Mouse (Mus musculus): Measurements from ENCODE around the gene Zfp28. TPM values are rescaled to one million over a fixed set of nuclear protein-coding genes. Genes with fewer than 3 reads are reported as not detected.
"Not testable (repeated sequence)": the region's sequence is repeated elsewhere in the genome, so short reads cannot be mapped to it uniquely, and the experiment has no call there.

The Zfp28 gene
- total RNA-seq (2017) = 7.3 and 7.4 TPM in 2 replicates

DNA sequence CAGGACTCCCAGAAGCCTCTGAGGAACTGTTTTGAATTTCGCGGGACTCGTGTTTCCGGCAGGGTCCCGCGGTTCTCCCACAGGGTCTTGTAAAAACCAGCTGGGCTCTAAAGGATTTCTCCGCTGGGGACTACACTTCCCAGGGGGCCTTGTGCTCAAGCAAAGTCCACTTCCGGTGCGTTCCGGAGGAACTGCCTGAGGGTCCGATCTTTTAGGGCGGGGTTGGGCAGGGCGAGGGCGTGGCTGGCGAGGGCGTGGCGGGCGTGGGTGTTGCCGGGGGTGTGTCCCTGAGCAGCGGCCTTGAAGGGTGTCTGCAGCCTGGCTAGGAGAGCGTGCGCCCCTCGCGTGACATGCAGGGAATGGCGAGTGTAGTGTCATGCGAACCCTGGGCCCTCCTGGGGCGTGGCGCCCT, at the start of gene Zfp28:
Gene Zfp28 (plus strand): TSS at position 252 of the 412 bp plus-strand sequence.
- peak; percentile 96 to 99 for ATAC-seq (replicated peaks in 1 of 2; ENCODE audit: insufficient read depth in 1 of 2, low FRiP score in 2 of 2, low TSS enrichment in 1 of 2, low read depth in 1 of 2, poor library complexity in 2 of 2, severe bottlenecking in 2 of 2)

DNA sequence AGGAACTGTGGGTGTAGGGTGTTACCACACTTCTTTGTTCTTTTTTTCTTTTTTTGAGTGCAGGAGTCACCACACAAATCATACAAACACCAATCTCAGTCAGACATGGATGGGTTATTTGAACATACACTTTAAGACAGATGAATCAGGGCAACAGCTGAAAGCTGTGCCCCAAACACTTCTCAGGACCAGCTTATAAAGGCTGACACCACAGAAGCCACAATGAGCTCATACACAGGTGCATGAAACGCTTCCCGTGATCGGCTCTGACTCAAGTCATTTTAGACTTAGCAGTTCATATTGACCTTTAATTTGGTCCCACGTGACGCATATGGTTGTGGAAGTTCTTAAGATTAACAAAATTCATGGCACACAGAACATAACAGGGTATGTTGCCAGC, 43.2 kb upstream of the Zfp28 start:
- ATAC-seq (replicated peaks in 1 of 2; ENCODE audit: insufficient read depth in 1 of 2, low FRiP score in 2 of 2, low TSS enrichment in 1 of 2, low read depth in 1 of 2, poor library complexity in 2 of 2, severe bottlenecking in 2 of 2) = no peak

DNA sequence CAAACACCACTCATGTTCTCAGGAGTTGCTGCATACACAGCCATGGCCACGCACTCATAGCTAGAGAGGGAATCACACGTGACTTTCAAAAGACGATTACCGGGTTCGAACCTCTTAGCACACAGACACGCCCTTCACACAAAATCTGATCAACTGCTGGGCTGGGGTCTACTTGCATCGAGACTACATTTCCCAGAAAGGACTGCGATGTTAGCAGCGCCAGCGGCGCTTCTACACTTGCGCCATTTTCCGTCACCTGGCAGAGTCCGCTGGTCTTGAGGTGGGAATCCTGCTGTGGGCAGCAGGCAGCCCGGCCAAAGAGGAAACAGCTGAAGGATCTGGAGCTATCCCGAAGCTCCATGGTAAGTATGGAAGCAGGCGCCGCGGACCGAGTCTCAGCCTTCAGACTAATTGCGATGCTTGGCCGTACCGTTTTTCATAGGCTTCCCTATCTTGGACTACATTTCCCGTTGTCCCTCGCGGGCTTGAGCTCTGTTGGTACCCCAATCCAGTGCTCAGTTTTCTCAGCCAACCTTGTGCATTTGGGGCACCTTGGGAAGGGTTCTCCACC, 39.5 kb upstream of the Zfp28 start, which contains the start of gene Gm3854:
Gene Gm3854 (plus strand): TSS at position 259 of the 571 bp plus-strand sequence.
- ATAC-seq (replicated peaks in 1 of 2; ENCODE audit: insufficient read depth in 1 of 2, low FRiP score in 2 of 2, low TSS enrichment in 1 of 2, low read depth in 1 of 2, poor library complexity in 2 of 2, severe bottlenecking in 2 of 2) = peak; percentile 91 to 93

DNA sequence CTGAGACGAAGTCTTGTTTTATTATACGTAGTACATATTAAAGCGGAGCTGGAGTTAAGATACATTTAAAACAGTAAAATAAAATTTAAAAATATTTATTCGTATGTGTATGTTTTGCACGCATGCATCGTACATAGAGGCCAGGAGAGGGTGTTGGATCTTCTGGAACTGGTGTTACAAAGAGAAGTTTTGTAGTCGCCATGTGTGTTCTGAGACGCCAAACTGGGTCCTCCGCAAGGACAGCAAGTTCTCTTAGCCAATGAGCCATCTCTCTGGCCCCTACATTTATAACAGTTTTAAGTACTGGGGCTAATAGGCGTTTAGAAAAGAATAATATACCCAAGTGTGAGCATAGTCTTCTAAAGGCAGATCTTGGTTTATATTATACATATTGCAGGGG, 39.0 kb upstream of the Zfp28 start:
- ATAC-seq (replicated peaks in 1 of 2; ENCODE audit: insufficient read depth in 1 of 2, low FRiP score in 2 of 2, low TSS enrichment in 1 of 2, low read depth in 1 of 2, poor library complexity in 2 of 2, severe bottlenecking in 2 of 2) = no peak

DNA sequence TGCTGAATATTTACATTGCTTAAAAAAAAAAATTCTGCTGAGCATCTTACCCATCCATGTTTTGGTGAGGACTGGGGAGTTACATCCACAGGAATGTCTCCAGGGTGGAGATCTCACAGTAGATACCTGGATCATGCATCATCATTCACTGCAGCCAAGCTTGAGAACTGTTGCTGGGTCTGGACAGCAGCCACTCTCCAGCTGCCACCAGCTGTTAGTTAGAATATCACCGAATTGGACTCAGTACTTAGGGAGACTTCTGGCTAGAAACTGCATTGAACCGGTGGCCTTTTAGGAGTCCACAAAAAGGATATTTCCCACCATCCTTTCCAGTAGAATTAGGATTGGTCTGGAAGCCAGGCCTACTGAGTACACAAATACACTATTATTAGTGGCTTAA, 25.0 kb upstream of the Zfp28 start:
- no peak for ATAC-seq (replicated peaks in 1 of 2; ENCODE audit: insufficient read depth in 1 of 2, low FRiP score in 2 of 2, low TSS enrichment in 1 of 2, low read depth in 1 of 2, poor library complexity in 2 of 2, severe bottlenecking in 2 of 2)

DNA sequence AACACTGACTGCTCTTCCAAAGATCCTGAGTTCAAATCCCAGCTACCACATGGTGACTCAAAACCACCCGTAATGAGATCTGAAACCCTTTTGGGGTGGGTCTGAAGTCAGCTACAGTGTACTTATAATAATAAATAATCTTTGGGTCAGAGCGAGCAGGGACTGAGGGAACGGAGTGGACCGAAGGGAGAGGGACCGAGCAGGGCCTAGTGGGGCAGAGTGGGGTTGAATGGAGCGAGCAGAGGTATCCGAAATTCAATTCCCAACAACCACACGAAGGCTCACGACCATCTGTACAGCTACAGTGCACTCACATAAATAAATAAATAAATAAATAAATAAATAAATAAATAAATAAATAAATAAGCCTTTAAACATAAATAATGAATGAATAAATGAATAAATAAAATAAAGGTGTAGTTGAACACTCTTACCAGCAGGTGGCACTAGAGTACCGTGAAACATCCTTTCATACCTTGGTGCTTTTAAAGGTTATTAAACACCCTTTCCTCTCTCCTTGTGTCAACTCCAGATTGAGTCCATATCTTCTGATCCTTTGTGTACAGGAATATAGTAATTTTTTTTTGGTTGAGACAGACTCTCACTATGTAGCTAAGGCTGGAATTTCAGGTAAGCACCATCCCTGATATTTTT, 24.0 kb upstream of the Zfp28 start:
- no peak for ATAC-seq (replicated peaks in 1 of 2; ENCODE audit: insufficient read depth in 1 of 2, low FRiP score in 2 of 2, low TSS enrichment in 1 of 2, low read depth in 1 of 2, poor library complexity in 2 of 2, severe bottlenecking in 2 of 2)

DNA sequence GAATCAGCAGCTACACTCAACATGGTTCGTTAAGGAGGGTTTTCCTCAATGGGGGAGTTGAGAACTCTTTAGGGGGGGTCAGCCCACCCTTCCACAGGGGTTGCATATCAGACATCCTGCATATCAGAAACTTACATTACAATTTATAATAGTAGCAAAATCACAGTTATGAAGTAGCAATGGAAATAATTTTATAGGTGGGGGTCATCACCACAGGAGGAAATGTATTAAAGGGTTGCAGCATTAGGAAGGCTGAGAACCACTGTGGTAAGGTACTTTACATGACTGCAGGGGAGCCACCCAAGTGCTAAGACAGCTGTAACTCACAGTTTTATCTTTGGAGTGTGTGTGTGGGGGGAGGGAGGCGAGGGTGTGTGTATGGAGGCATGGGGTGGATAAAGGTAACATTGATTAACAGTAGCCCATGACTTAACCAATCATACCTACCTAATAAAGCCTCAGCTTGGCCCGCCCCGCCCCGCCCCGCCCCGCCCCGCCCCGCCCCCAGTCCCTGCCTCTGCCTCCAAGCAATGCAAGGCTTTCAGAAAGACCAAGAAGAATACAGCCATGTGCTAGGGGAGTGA, 22.5 kb upstream of the Zfp28 start:
- ATAC-seq (replicated peaks in 1 of 2; ENCODE audit: insufficient read depth in 1 of 2, low FRiP score in 2 of 2, low TSS enrichment in 1 of 2, low read depth in 1 of 2, poor library complexity in 2 of 2, severe bottlenecking in 2 of 2) = no peak

DNA sequence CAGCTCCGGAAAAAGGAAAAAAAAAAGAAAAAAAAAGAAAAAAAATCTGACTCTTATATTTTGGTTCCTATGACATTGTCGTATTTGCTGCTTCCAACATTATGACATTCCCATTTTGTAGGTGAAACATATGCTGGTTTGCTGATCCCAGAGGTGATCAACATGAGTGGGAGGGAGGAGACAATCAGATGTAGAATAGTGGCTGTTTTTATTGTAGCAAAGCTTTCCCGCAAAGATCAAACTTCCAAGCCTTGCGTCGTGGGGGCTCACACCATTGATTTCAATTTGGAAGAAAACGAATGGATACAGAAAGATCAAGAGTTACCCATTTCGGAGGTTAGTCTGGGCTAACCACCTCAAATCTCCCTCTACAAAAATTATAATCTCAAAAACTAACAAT, 21.3 kb upstream of the Zfp28 start:
- no peak for ATAC-seq (replicated peaks in 1 of 2; ENCODE audit: insufficient read depth in 1 of 2, low FRiP score in 2 of 2, low TSS enrichment in 1 of 2, low read depth in 1 of 2, poor library complexity in 2 of 2, severe bottlenecking in 2 of 2)

DNA sequence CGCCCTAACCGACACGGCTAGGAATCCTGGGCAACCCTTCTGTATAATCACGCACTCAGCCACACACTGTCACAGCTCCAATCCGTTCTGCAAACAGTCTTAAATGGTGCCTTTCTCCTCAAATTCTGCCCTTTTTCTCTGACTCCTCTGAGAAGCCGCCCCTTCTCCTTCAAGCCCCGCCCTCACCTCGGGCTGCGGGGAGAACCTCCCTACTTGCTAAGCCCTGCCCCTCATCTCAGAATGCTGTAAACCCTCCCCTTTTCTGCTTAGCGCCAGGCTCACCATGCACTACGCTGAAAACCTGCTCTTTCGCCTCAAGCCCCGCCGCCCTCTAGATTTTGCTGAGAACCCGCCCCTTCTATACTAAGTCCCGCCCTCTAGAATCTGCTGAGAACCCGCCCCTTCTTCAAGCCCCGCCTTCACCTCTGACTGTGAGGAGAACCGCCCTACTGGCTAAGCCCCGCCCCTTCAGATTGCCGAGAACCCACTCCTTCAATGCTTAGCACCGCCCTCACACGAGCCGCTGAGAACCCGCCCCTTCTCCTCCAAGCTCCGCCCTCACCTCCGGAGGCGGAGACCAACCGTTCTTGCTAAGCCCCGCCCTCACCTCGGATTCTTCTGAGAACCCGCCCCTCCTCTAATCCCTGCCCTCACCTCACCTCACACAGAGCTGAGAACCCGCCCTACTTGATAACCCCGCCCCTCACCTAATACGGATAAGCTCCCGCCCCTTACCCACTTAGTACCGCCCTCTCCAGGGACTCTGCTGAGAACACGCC, 20.6 kb upstream of the Zfp28 start:
- ATAC-seq (replicated peaks in 1 of 2; ENCODE audit: insufficient read depth in 1 of 2, low FRiP score in 2 of 2, low TSS enrichment in 1 of 2, low read depth in 1 of 2, poor library complexity in 2 of 2, severe bottlenecking in 2 of 2) = peak; percentile 84 to 87

DNA sequence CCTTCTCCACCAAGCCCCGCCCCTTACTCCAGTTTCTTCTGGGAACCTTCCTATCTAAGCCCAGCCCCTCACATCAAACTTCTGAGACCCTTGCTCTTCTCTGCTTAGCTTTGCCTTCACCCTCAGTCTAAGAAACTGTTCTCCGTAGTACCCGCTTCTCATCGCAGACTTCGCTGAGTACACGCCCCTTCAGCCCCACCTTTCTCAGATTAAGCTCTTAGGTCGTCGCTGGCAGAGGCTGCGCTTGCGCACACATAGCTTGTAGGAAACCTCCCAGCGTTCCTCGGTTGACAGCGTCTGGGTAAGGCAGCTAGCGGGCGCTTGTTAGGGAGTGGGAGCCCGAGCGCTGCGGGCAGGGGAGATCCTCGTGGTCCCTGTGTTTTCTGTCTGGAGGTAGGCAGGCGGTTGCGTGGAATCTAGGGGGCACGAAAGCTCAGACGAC, 20.0 kb upstream of the Zfp28 start, which contains the start of gene Zfp78:
Gene Zfp78 (plus strand): TSS at position 234 of the 442 bp plus-strand sequence.
- peak; percentile 77 to 82 for ATAC-seq (replicated peaks in 1 of 2; ENCODE audit: insufficient read depth in 1 of 2, low FRiP score in 2 of 2, low TSS enrichment in 1 of 2, low read depth in 1 of 2, poor library complexity in 2 of 2, severe bottlenecking in 2 of 2)

DNA sequence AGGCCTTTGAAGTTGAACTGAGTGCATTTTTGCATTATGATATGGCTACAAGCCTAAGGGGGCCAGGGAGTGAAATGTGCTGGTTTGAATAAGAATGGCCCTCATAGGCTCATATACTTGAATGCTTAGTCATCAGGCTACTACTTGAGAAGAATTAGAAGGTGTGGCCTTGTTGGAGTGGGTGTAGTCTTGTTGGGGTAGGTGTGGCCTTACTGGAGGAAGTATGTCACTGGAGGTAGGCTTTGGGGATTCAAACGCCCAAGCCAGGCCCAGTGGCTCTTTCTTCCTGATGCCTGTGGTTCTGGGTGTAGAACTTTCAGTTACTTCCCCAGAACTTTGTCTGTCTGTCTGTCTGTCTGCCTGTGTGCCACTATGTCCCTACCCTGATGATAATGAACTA, 18.3 kb upstream of the Zfp28 start:
- no peak for ATAC-seq (replicated peaks in 1 of 2; ENCODE audit: insufficient read depth in 1 of 2, low FRiP score in 2 of 2, low TSS enrichment in 1 of 2, low read depth in 1 of 2, poor library complexity in 2 of 2, severe bottlenecking in 2 of 2)

DNA sequence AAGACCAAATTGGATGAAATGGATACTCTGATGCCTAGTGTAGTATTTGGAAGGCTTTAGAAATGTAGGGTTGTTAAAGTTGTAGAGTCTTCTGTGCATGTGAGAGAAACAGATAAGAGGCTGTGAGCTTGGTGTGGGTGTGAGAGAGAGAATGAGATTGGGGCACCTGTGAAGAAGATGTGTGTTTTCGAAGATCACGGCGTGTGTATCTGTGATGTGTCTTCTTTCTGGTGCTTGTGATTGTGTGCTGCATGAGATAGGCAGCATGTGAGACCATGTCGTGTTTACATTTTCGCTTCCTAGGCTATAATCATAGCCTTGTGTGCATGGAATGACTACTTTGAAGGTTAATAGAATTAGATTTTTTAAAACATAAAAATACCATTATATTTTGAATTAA, 15.9 kb upstream of the Zfp28 start:
- no peak for ATAC-seq (replicated peaks in 1 of 2; ENCODE audit: insufficient read depth in 1 of 2, low FRiP score in 2 of 2, low TSS enrichment in 1 of 2, low read depth in 1 of 2, poor library complexity in 2 of 2, severe bottlenecking in 2 of 2)

DNA sequence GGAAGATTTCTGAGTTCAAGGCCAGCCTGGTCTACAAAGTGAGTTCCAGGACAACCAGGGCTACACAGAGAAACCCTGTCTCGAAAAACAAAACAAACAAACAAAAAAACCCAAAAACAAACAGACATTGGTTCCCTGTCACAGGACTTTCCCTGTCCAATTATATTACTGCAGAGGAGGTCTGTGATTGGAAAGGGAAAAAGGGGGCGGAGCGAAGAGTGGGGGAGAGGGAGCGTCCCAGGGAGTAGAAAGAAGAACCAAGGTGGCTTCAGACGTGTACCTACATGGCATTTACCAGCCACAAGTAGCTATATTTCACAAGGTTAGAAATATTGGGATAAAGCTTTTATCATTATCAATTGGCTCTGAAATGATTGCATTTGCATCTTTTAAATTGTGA, 14.9 kb upstream of the Zfp28 start:
- ATAC-seq (replicated peaks in 1 of 2; ENCODE audit: insufficient read depth in 1 of 2, low FRiP score in 2 of 2, low TSS enrichment in 1 of 2, low read depth in 1 of 2, poor library complexity in 2 of 2, severe bottlenecking in 2 of 2) = not testable (repeated sequence)

DNA sequence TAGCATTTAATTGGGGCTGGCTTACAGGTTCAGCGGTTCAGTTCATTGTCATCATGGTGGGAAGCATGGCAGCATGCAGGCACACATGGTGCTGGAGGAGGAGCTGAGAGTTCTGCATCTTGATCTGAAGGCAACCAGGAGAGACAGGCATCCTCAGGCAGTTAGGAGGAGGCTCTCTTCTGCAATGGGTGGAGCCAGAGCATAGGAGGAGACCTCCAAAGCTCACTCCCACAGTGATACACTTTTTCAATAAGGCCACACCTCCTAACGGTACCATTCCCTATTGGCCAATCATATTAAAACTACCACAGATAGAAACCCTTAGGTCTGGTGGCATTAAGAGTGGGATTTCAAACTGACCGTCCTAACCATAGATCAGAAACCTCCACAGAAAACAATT, 13.6 kb upstream of the Zfp28 start:
- ATAC-seq (replicated peaks in 1 of 2; ENCODE audit: insufficient read depth in 1 of 2, low FRiP score in 2 of 2, low TSS enrichment in 1 of 2, low read depth in 1 of 2, poor library complexity in 2 of 2, severe bottlenecking in 2 of 2) = no peak

DNA sequence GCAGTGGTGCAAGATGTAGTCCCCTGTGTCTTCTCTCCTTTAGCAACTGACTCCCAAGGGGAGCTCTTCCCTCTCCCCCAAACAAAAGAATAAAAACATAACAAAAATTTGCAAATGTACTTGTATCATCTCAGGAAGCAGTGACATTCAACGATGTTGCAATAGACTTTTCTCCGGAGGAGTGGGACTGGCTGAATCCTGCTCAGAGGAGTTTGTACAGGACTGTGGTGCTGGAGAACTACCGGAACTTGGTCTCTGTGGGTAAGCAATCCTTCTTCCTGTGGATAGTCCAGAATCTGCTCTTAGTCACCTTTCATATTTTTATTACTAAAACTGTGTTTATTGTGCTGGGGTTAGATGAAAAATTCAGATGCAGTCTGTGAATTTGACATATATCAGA, 10.1 kb upstream of the Zfp28 start:
- ATAC-seq (replicated peaks in 1 of 2; ENCODE audit: insufficient read depth in 1 of 2, low FRiP score in 2 of 2, low TSS enrichment in 1 of 2, low read depth in 1 of 2, poor library complexity in 2 of 2, severe bottlenecking in 2 of 2) = no peak

DNA sequence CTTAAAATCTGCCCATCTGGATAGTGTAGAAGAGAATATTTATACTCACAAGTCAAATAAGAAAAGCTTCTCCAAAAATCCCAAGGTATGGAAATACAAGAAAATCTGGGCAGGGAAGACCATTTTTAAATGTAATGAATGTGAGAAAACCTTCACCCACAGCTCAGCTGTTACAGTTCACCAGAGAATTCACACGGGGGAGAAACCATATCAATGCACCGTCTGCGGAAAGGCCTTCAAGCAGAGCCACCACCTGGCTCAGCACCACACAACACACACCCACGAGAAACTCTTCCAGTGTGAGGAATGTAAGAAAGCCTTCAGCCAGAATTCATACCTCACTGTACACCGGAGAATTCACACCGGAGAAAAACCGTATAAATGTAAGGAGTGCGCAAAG, 4.7 kb upstream of the Zfp28 start:
- no peak for ATAC-seq (replicated peaks in 1 of 2; ENCODE audit: insufficient read depth in 1 of 2, low FRiP score in 2 of 2, low TSS enrichment in 1 of 2, low read depth in 1 of 2, poor library complexity in 2 of 2, severe bottlenecking in 2 of 2)

DNA sequence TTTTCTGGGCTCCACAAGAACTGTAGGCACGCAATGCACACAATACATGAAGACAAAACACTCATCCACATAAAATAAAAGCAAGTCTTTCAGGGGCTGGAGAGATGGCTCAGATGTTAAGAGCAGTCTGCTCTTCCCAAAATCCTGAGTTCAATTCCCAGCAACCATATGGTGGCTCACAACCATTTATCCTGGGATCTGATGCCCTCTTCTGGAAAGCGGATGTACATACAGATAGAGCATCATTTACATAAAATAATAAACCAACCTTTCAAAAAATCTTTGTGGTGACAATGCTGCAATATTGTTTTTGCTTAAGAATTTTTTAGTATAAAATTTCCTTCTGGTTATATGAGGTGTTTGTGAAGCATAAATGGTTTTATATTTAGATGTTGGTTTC, 1.7 kb upstream of the Zfp28 start:
- no peak for ATAC-seq (replicated peaks in 1 of 2; ENCODE audit: insufficient read depth in 1 of 2, low FRiP score in 2 of 2, low TSS enrichment in 1 of 2, low read depth in 1 of 2, poor library complexity in 2 of 2, severe bottlenecking in 2 of 2)

DNA sequence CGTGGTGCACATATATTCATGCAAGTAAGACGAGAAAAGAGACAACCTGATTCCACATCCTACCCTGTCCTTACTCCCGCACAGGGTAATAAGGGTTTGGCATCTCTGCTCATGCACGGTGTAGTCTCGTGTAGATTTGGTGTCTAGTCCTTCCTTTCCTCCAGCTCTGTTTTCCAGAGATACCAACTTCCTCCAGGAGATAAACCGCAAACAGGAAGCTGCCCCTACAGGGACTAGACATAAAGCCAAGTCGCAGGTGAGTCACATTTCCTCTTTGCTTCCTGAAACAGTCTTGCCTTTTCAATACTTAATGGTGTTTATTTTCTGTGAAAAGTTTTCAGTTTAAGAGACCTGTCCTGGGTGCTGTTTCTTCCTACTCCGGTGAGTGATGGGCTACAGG, 916 bp downstream of the Zfp28 start:
- ATAC-seq (replicated peaks in 1 of 2; ENCODE audit: insufficient read depth in 1 of 2, low FRiP score in 2 of 2, low TSS enrichment in 1 of 2, low read depth in 1 of 2, poor library complexity in 2 of 2, severe bottlenecking in 2 of 2) = no peak
